Mouse (Mus musculus) spleen, adult 2 months (tissue): Measurements from ENCODE around the gene Lmbr1l. TPM values are rescaled to one million over a fixed set of nuclear protein-coding genes. Genes with fewer than 3 reads are reported as not detected.

Source experiments
- DNase-seq, 2 experiments: peaks; one replicate each; pipeline versions ENCODE4 v3.0.0 to v3.0.0-alpha.2; 2012 to 2021; ENCODE audit warnings: low spot score in 2 of 2, low read depth in 1 of 2
- H3K27ac ChIP-seq: fragments of 200-500 bp; 2 replicates; pipeline ENCODE4 v1.5.1; 2012; ENCODE audit warnings: low read length, inconsistent platforms; ENCODE audit not compliant: insufficient read depth
- H3K27me3 ChIP-seq: fragments of 200-500 bp; 2 replicates; pipeline ENCODE4 v1.6.1; 2012; ENCODE audit warnings: mild to moderate bottlenecking, moderate library complexity, low read length, inconsistent platforms; ENCODE audit not compliant: control insufficient read depth, insufficient read depth
- H3K36me3 ChIP-seq: fragments of 200-500 bp; 2 replicates; pipeline ENCODE4 v1.6.1; 2012; ENCODE audit warnings: mild to moderate bottlenecking, low read length, inconsistent platforms; ENCODE audit not compliant: control insufficient read depth, insufficient read depth
- H3K4me1 ChIP-seq: fragments of 200-500 bp; 2 replicates; pipeline ENCODE4 v1.6.1; 2011; ENCODE audit warnings: inconsistent platforms; ENCODE audit not compliant: control insufficient read depth, insufficient read depth, insufficient read length
- H3K4me3 ChIP-seq: fragments of 200-500 bp; 2 replicates; pipeline ENCODE4 v1.5.1; 2011; ENCODE audit warnings: mild to moderate bottlenecking, inconsistent platforms; ENCODE audit not compliant: insufficient read depth, insufficient read length; ENCODE audit errors: extremely low read depth
- CTCF ChIP-seq: fragments of 200-500 bp; IDR thresholded peaks from 2 replicates; pipeline ENCODE4 v1.5.1; 2011; ENCODE audit warnings: mild to moderate bottlenecking, inconsistent platforms; ENCODE audit not compliant: insufficient read depth, insufficient read length, insufficient replicate concordance; ENCODE audit errors: extremely low read depth
- POLR2A ChIP-seq: fragments of 200-500 bp; IDR thresholded peaks from 2 replicates; pipeline ENCODE4 v1.6.1; 2011; ENCODE audit warnings: low read depth, low read length, inconsistent platforms
- WGBS: fragments of 180-500 bp; shearing (Covaris S2); methylation state at CpG from one replicate; pipeline ENCODE4 v1.1.7; 2018; 5-methylcytosine and 5-hydroxymethylcytosine counted together
- polyA plus RNA-seq: library from polyadenylated mRNA; depleted of rRNA; stranded (reverse); fragments of >200 nt; gene quantifications from 2 replicates; pipeline ENCODE4 v1.2.3, GENCODE M21; 2012

Lmbr1l gene
- polyA plus RNA-seq, 1 experiment, result 112 TPM

DNA sequence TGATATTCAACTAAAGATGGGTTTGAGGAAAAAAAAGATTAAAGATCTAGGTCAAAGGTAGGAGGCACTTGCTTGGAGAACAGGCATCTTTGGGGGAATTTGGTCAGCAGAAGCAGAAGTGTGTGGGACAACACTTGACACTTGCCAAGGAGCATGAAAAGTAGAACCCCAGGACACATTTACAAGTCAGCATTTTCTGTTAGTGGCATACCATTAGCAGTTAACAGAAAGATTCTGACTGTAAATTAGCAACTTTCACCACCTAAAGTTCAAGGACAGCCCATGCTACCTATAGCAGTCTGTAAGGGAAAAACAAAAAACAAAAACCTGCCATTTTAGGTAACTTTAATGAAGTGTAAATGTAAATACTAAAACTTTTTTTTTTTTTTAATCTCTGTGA lies 30.4 kb upstream of the Lmbr1l start:
- TF ChIP-seq CTCF (no peak), POLR2A (no peak)
- H3K4me1 ChIP-seq, result no peaks in the 10 kb centered on the region; the same call in 1 of the 2 replicates
- H3K4me3 ChIP-seq, result no peak overlapping the region
- H3K27me3 ChIP-seq, result no peaks in the 10 kb centered on the region
- no peak for DNase-seq
- peaks cover 2% of the 10 kb centered on the region for H3K36me3 ChIP-seq
- H3K27ac ChIP-seq, result no peak overlapping the region

DNA sequence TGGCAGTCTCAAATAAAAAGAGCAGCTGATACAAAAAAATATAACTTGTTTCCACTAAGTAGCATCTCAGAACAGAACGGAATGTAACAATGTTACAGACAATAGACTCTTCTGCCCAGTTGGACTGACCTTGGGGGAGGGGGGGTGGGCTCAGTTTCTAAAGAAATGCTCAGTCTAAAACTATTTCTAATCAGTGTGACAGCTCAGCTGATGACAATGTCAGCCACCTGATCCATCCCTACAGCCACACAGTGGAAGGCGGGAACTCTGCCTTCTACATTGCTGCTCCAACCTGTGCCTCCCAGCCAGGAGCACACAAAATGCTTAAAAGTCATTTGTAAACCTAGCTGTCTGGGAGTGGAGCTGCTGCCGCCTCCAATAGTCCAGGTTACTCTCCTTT lies 29.9 kb upstream of the Lmbr1l start:
- Histone ChIP-seq H3K27me3 (no peaks in the 10 kb centered on the region), H3K36me3 (peaks cover 2% of the 10 kb centered on the region), H3K27ac (no peak overlapping the region), H3K4me3 (no peak overlapping the region), H3K4me1 (no peaks in the 10 kb centered on the region; the same call in 1 of the 2 replicates)
- TF ChIP-seq POLR2A (no peak), CTCF (no peak)
- no peak for DNase-seq
- WGBS, result 94% methylated on average over 3 of the region's 3 CpGs

DNA sequence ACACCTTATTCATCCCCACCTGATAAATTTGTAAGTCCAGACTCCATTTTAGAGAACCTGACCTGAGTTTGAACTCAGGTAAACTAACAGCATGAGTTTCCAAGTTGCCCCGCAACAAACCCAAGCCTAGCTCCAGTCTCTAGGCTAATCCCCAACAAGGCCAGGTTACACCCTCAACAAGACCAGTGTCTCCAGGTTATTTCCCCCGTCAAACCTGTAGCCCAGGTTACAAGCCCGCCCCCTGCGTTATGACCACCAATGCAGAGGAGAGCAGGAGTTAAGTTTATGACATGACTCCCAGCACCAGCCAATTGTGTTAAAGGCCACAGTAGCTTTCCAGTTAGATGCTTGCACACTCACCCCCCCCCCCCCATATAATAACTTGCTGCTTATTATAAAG lies 25.1 kb upstream of the Lmbr1l start:
- DNase-seq, result no peak
- WGBS, result 92% methylated on average over 4 of the region's 4 CpGs
- Histone ChIP-seq H3K27me3 (no peaks in the 10 kb centered on the region), H3K4me3 (no peak overlapping the region), H3K36me3 (no peaks in the 10 kb centered on the region), H3K4me1 (no peaks in the 10 kb centered on the region), H3K27ac (no peak overlapping the region)
- TF ChIP-seq POLR2A (no peak), CTCF (no peak)

DNA sequence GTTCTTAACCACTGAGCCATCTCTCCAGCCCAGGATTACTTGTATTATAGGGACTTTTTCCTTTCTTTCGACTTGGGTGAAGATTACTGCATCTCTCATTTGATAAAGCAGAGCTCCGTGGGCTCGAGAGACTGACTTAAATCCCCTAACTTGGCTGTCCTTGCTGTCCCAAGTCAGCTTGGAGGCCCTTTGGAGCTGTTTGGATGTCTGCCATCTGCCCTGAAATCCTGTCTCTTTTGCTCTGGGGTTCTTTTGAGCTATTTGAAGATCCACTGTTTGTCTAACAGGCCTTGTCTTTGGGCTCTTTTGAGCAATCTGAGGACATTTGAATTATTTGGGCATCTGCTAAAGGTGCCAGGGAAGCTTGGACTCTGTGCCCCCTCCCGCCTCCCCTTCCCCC lies 24.1 kb upstream of the Lmbr1l start:
- 88% methylated on average over 4 of the region's 4 CpGs for WGBS
- Histone ChIP-seq H3K36me3 (no peaks in the 10 kb centered on the region), H3K4me3 (no peak overlapping the region), H3K27me3 (no peaks in the 10 kb centered on the region), H3K27ac (no peak overlapping the region), H3K4me1 (peaks cover 4% of the 10 kb centered on the region; the same call in 1 of the 2 replicates)
- TF ChIP-seq POLR2A (no peak), CTCF (no peak)
- DNase-seq, result no peak

DNA sequence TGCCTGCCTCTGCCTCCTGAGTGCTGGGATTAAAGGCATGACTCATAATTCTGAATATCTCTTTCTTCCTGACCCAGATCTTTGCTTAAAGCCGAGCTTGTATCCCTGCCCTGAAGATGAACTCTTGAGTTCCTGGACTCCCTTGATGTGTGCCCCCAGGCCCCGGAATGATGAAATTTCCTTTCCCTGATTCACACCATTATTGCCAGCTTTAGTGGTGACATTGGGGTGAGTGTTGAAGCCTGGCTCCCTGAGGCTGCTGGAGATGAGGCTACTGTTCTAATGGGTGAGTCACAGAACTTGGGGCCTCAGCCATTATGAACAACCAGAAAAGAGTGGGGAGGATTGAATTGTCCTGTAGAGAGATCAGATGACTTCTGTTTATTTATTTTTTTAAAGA lies 23.5 kb upstream of the Lmbr1l start:
- no peaks in the 10 kb centered on the region for H3K27me3 ChIP-seq
- no peak for DNase-seq
- no peaks in the 10 kb centered on the region for H3K36me3 ChIP-seq
- H3K4me1 ChIP-seq, result peaks cover 7% of the 10 kb centered on the region; the same call in 1 of the 2 replicates
- no peak overlapping the region for H3K27ac ChIP-seq
- no peak for TF ChIP-seq POLR2A
- no peak for TF ChIP-seq CTCF
- H3K4me3 ChIP-seq, result no peak overlapping the region
- WGBS, result 85% methylated on average over 2 of the region's 2 CpGs

DNA sequence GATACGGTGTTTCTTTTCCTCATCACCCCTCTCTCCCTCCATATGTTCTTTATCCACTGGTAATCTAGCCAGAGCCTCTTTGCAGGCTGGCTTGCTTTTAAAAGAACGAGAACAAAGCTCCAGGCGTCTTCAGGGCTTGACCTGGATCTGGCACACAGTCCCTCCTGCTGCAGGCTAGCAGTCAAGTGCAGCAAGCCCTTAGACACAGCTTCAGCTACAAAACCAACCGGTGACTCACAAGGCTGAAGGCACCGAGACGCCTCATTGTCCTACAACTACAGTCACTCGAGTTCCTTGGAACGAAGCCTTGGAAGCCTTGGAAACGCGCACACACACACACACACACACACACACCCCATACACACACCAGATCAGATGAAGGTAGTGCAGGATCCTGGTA lies 22.8 kb upstream of the Lmbr1l start:
- TF ChIP-seq CTCF (no peak), POLR2A (no peak)
- H3K4me1 ChIP-seq, result peaks cover 7% of the 10 kb centered on the region; the same call in 1 of the 2 replicates
- H3K36me3 ChIP-seq, result no peaks in the 10 kb centered on the region
- DNase-seq, result no peak
- no peak overlapping the region for H3K4me3 ChIP-seq
- no peak overlapping the region for H3K27ac ChIP-seq
- no peaks in the 10 kb centered on the region for H3K27me3 ChIP-seq
- WGBS, result 85% methylated on average over 10 of the region's 10 CpGs

DNA sequence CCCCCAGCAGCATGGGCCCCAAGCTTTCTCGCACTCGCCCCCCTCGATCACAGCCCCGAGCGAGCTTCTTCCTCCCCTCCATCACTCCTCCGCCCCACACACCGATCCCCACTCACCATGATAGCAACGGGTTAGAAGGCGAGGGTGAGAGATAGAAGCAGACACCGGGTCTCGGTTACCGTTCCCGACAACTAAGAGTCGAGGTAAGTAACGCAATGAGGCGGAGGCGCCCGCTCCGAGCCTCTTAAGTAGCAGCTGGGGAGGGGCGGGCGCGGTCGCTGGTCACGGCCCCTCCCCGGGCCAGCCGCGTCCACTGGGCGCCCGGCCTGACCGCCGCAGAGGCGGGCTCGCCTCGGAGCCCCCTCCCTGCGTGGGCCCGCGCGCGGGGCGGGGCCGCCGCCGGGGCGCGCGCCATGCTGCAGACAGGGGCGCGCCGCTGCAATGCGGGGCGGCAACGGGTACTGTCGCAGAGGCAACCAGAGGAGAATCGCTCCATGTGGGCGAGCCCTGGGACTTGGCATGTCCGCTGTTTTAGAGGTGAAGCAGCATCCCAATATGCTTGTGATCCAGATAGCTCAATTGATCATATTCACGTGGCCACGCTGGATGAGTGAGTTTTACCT lies 16.3 kb upstream of the Lmbr1l start, which contains the start of gene Tuba1b:
TSS of gene Tuba1b (minus strand) at position 349 of the 623 bp plus-strand sequence.
- Histone ChIP-seq H3K4me1 (peaks cover 16% of the 10 kb centered on the region; the same call in 1 of the 2 replicates), H3K27me3 (no peaks in the 10 kb centered on the region), H3K4me3 (peak within 1 kb of the TSS; percentile 82), H3K36me3 (peaks cover 5% of the 10 kb centered on the region), H3K27ac (peak within 1 kb of the TSS; percentile 96)
- whole genome bisulfite sequencing, result under 1% methylated on average over 57 of the region's 58 CpGs
- TF ChIP-seq CTCF (no peak), POLR2A (peak; percentile 64)
- peak; percentile 73 to 86 for DNase-seq
